Mouse (Mus musculus): ENCODE measurements around the gene Capns1. TPM values are rescaled to one million over a fixed set of nuclear protein-coding genes. Genes with fewer than 3 reads are reported as not detected.
"Not testable (repeated sequence)": the region's sequence is repeated elsewhere in the genome, so short reads cannot be mapped to it uniquely, and the experiment has no call there.

The Capns1 gene
- polyA plus RNA-seq, 1 experiment from 2014 or later = 36.2 TPM

DNA sequence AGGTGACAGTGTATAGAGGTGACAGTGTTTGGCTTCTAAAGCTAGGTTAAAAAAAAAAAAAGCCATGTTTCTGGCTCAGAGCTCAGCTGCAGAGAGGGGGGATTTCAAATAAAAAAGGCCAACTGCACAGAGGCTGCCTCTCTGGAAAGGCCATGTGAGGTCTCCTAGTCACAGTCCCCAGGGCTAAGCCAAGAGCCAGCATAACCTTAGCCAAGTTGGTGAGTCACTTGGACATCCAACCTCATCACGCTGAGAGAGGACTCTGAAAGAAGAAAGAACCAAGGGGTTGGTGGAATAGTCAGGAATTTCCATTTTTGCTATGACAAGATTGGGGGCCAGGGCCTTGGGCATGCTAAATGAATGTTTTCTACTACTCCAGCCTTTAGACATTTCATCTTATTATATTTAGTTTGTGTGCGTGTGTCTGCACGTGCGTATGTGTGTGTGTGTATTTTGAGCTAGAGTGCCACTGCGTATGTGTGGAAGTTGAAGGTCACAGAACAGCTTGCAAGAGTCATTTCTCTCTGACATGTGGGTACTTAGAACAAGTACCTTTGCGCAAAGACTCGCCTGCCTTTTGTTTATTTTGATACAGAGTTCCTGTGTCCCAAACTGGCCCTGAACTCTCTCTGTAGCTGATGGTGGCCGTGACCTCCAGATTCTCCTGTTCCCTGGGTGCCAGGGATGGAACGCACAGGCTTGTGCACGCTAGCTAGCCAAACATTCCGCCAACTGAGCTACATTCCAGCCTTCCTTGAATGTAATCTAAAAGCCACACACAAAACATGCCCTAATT, 4.5 kb upstream of the Capns1 start:
- Histone ChIP-seq H3K4me3 (replicated peaks) (no peak overlapping the region), H3K4me2 (no peak overlapping the region), H3K4me1 (replicated peaks) (peaks cover 19% of the 10 kb centered on the region), H3K27ac (replicated peaks) (no peak overlapping the region), H3K27me3 (no peaks in the 10 kb centered on the region), H3K9me3 (replicated peaks) (no peaks in the 10 kb centered on the region), H3K36me3 (replicated peaks) (no peaks in the 10 kb centered on the region), H3K9ac (no peak overlapping the region)
- 77% methylated on average over 11 of the region's 11 CpGs for WGBS (ENCODE audit: insufficient replicate concordance)
- ATAC-seq (ENCODE audit: insufficient read depth) = no peak

DNA sequence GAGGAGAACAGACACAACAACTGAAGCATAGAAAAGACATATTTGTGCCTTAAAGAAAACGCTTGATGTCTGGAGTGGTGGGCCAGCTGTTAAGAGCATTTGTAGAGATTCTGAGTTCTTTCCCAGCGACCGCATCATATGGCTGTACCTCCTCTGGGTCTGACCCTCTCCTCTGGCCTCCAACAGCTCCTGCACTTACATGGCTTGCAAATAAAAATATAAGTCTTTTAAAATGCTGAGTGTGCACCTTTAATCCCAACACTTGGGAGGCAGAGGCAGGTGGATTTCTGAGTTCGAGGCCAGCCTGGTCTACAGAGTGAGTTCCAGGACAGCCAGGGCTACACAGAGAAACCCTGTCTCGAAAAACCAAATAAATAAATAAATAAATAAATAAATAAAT, 2.0 kb upstream of the Capns1 start:
- WGBS (ENCODE audit: insufficient replicate concordance) = 69% methylated on average over 5 of the region's 5 CpGs

DNA sequence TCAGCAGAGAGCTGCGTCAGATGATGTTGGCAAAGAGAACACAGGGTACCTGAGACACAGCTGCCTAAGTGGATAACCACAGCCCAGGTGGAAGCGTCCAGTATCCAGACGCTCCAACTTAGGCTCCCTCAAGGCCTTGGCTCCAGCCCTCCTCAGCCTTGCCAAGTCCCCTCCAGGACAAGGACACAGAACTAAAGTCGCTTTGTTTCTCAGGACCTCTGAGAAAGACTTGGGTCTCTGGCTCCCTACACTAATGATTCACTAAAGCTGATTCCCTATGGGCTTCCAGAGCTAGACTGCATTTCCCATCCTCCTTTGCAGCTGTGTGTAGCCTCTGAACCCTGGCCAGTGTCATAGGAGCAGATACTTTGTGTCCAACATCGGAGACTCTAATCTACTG, 1.6 kb upstream of the Capns1 start:
- H3K4me3 ChIP-seq (replicated peaks) = no peak overlapping the region
- H3K9ac ChIP-seq = no peak overlapping the region
- no peak overlapping the region for H3K4me2 ChIP-seq
- H3K27me3 ChIP-seq = no peaks in the 10 kb centered on the region
- no peaks in the 10 kb centered on the region for H3K9me3 ChIP-seq (replicated peaks)
- peaks cover 35% of the 10 kb centered on the region for H3K4me1 ChIP-seq (replicated peaks)
- H3K36me3 ChIP-seq (replicated peaks) = no peaks in the 10 kb centered on the region
- no peak overlapping the region for H3K27ac ChIP-seq (replicated peaks)
- WGBS (ENCODE audit: insufficient replicate concordance) = 75% methylated on average over 5 of the region's 5 CpGs
- ATAC-seq (ENCODE audit: insufficient read depth) = no peak

More for the DNA sequence above, 2.0 kb upstream of the Capns1 start:
- ATAC-seq (ENCODE audit: insufficient read depth); H3K4me3 ChIP-seq (replicated peaks); H3K4me2 ChIP-seq; H3K9me3 ChIP-seq (replicated peaks); H3K27me3 ChIP-seq; H3K9ac ChIP-seq; H3K36me3 ChIP-seq (replicated peaks); H3K27ac ChIP-seq (replicated peaks): not testable (repeated sequence)
- H3K4me1 ChIP-seq (replicated peaks) = peaks cover 30% of the 10 kb centered on the region

DNA sequence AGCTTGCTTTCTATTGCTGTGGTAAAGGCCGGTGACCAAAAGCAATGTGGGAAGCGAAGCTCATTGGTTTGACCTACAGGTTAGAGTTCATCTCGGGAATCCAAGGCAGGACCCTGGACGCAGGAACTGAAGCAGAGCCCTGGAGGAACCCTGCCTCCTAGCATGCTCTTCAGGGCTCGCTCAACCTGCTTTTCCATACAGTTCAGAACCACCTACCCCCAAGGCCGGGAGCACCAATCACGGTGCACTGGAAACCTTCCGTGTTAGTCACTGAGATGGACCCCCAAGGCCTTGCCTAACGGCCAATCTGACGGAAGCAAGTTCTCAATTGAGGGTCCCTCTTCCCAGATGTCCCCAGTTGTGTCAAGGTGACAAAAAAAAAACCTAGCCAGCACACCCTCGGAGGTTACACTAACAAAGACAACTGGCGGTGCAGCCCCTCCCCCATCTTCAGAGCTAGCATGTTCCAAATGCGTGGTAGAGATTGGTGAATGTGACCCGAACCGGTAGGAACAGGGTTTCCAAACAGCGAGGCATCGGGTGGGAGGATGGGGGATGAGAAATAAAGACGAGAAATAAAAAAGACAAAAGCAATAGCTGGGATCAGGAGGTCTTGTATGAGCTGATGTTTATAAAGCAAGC, 1.0 kb upstream of the Capns1 start:
- Histone ChIP-seq H3K27me3 (no peaks in the 10 kb centered on the region), H3K4me1 (replicated peaks) (peaks cover 34% of the 10 kb centered on the region), H3K4me2 (no peak overlapping the region), H3K36me3 (replicated peaks) (no peaks in the 10 kb centered on the region), H3K9ac (no peak overlapping the region), H3K9me3 (replicated peaks) (no peaks in the 10 kb centered on the region), H3K27ac (replicated peaks) (no peak overlapping the region), H3K4me3 (replicated peaks) (no peak overlapping the region)
- ATAC-seq (ENCODE audit: insufficient read depth) = no peak
- WGBS (ENCODE audit: insufficient replicate concordance) = 64% methylated on average over 18 of the region's 18 CpGs

DNA sequence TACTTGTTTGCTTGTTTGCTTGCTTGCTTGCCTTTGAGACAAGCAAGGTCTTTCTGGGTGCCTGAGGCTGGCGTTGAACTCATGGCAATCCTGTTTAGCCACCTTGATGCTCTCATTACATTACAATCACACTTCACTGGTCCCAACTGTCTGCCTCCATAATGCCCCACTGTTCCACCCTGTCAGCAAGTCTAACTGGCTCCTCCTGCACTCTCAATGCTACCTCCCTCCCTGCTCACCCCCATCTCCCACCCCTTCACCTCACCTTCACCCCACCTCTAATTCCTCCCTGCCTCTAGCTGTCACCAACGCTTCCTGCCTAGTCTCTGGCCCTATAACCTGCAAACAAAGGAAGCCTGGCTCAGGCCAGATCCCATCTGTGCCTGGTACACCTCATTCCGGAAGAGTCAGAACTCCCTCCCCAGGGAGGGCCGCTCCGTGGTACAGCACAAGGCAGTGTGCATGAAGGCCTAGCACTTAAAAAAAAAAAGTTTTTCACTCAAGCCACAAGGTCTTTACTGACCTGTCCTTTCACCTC, 950 bp downstream of the Capns1 start:
- Histone ChIP-seq H3K9me3 (replicated peaks) (no peaks in the 10 kb centered on the region), H3K4me2 (no peak overlapping the region), H3K4me3 (replicated peaks) (no peak overlapping the region), H3K4me1 (replicated peaks) (peaks cover 45% of the 10 kb centered on the region), H3K27ac (replicated peaks) (no peak overlapping the region), H3K36me3 (replicated peaks) (peaks cover 1% of the 10 kb centered on the region; the same call in 1 of the 2 replicates), H3K27me3 (no peaks in the 10 kb centered on the region), H3K9ac (no peak overlapping the region)
- WGBS (ENCODE audit: insufficient replicate concordance) = 49% methylated on average over 5 of the region's 5 CpGs
- ATAC-seq (ENCODE audit: insufficient read depth) = no peak

DNA sequence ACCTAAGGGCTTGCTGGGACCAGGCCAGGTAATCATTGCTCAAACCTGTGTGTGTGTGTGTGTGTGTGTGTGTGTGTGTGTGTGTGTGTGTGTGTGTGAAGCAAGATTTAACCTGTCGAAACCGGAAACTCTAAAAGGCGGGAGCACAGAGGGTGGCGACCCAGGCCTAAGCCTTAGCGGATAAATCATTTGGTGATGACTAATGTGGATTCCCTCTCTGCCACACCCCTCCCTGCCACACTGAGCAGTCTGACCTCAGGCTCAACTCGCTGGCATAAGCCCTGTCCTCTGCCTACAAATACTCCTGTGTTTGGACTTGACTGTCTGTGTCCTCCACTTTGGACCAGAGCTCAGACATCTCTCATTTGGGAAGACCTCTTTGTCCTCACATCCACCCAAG, 2.4 kb downstream of the Capns1 start:
- no peak for ATAC-seq (ENCODE audit: insufficient read depth)
- peaks cover 16% of the 10 kb centered on the region for H3K36me3 ChIP-seq (replicated peaks)
- H3K27me3 ChIP-seq = no peaks in the 10 kb centered on the region
- 70% methylated on average over 6 of the region's 6 CpGs for WGBS (ENCODE audit: insufficient replicate concordance)
- H3K4me3 ChIP-seq (replicated peaks) = no peak overlapping the region
- H3K4me2 ChIP-seq = no peak overlapping the region
- no peak overlapping the region for H3K9ac ChIP-seq
- no peaks in the 10 kb centered on the region for H3K9me3 ChIP-seq (replicated peaks)
- 0 out of 2 replicates have a peak overlapping the region, but pooled peaks have one; percentile 8 for H3K27ac ChIP-seq (replicated peaks)
- peaks cover 46% of the 10 kb centered on the region for H3K4me1 ChIP-seq (replicated peaks)

DNA sequence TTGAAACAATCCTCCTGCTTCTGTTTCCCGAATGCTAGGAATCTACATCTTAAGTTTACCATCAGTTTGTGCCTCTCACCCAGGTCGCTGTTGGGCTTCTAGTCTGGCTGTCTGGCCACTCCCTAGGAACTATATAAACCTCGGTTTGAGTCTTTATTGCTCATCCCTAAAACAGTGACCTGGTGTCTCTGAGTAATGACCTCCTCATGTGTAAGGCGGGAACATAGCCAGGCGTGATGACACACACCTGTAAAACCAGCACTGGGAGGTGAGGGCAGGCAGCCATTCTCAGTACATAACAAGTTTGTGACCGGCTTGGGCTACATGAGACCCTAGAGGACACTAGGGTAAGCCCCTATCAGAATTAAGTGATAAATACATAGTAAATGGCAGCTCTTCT, 3.1 kb downstream of the Capns1 start:
- H3K27me3 ChIP-seq = no peaks in the 10 kb centered on the region
- WGBS (ENCODE audit: insufficient replicate concordance) = 67% methylated on average over 6 of the region's 6 CpGs
- H3K4me2 ChIP-seq = peak overlapping the region; percentile 88
- H3K4me1 ChIP-seq (replicated peaks) = peaks cover 46% of the 10 kb centered on the region
- H3K27ac ChIP-seq (replicated peaks) = peak overlapping the region; percentile 87; the same call in 1 of the 2 replicates
- no peaks in the 10 kb centered on the region for H3K9me3 ChIP-seq (replicated peaks)
- ATAC-seq (ENCODE audit: insufficient read depth) = no peak
- peaks cover 23% of the 10 kb centered on the region for H3K36me3 ChIP-seq (replicated peaks)
- peak overlapping the region; percentile 79 for H3K4me3 ChIP-seq (replicated peaks)
- H3K9ac ChIP-seq = peak overlapping the region; percentile 85; the same call in 1 of the 2 replicates

DNA sequence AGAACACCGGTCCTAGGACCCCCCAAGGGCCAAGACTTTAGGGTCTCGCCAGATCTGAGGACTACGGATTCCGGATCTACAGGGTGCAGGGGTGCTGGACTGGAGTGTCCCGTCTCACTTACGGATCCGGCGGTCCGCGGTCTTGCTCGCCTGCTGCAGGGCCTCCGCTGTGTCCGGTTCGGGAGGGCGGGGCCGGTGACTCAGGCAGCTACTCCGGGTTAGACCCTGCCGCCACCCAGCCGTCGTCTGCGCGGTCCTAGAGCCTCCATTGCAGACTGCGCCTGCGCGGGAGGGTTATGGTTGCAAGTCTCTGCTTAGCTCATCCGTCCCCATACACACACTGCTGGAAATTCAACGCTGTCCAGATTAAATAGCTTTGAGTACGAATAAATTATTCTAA, 3.7 kb downstream of the Capns1 start:
- peak; percentile 87 for ATAC-seq (ENCODE audit: insufficient read depth)
- WGBS (ENCODE audit: insufficient replicate concordance) = under 1% methylated on average over 28 of the region's 28 CpGs
- peaks cover 29% of the 10 kb centered on the region for H3K36me3 ChIP-seq (replicated peaks)
- H3K4me3 ChIP-seq (replicated peaks) = peak overlapping the region; percentile 79
- H3K9me3 ChIP-seq (replicated peaks) = no peaks in the 10 kb centered on the region
- H3K27ac ChIP-seq (replicated peaks) = peak overlapping the region; percentile 87
- H3K27me3 ChIP-seq = no peaks in the 10 kb centered on the region
- peak overlapping the region; percentile 85 for H3K9ac ChIP-seq
- peak overlapping the region; percentile 88 for H3K4me2 ChIP-seq
- H3K4me1 ChIP-seq (replicated peaks) = peaks cover 46% of the 10 kb centered on the region

DNA sequence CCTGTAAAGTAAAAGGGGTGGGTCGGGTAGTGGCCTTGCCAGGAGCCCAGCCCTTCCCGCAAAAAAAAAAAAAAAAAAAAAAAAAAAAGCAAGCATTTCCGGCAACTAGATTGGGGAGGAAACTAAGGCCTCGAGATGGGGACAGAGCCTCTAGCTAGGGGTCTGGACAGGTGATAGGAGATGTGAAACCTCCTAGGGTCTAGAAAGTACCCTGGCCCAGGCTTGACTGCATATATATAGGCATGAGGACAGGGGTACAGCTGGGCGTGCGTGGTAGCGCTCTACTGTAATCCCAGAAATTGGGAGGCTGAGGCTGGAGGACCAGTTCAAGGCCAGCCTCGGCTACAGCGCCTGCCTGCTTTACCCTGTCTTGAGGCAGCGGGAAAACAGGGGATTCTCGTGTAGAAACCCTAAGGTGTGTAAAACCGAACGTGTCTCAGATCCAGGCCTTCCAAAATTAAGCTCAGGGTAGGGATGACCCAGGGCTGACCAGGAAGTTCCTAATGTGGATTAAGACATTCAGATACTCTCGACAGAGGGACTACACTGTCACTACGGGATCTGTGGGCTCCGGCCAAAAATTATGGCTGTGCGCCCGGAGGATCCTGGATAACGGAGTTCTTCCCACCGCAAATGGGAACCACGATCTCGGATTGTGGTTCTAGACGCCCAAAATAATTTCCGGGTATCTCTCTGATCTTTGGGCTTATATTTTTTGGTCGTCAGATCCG, 4.3 kb downstream of the Capns1 start:
- H3K9me3 ChIP-seq (replicated peaks) = no peaks in the 10 kb centered on the region
- peak; percentile 41 for ATAC-seq (ENCODE audit: insufficient read depth)
- peak overlapping the region; percentile 87 for H3K27ac ChIP-seq (replicated peaks)
- peak overlapping the region; percentile 88 for H3K4me2 ChIP-seq
- under 1% methylated on average over 26 of the region's 26 CpGs for WGBS (ENCODE audit: insufficient replicate concordance)
- H3K4me3 ChIP-seq (replicated peaks) = peak overlapping the region; percentile 79
- no peaks in the 10 kb centered on the region for H3K27me3 ChIP-seq
- peaks cover 46% of the 10 kb centered on the region for H3K4me1 ChIP-seq (replicated peaks)
- H3K9ac ChIP-seq = peak overlapping the region; percentile 85
- H3K36me3 ChIP-seq (replicated peaks) = peaks cover 34% of the 10 kb centered on the region

DNA sequence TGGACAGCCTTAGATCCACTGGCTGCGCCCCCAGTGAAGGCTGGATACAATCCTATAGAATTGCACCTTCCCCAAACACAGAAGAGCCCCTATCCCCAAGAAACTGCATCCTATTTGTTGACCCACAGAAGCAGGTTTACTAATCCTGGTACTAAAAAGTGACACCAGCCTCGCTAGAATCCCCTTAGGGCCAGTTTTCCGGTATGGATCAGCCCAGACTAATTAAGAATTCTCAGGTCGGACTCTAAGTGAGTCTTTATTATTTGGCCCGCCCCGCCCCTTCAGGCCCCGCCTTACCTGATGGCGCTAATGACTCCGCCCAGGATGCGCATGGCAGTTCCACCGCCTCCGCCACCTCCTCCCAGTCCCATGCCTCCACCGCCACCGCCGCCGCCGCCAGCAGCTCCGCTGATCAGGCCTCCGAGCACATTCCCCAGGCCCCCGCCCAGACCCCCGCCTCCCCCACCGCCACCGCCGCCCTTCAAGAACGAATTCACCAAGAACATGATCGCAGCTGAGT, 5.0 kb downstream of the Capns1 start:
- Histone ChIP-seq H3K9ac (peak overlapping the region; percentile 85), H3K27me3 (no peaks in the 10 kb centered on the region), H3K4me2 (peak overlapping the region; percentile 88), H3K4me3 (replicated peaks) (peak overlapping the region; percentile 79), H3K9me3 (replicated peaks) (no peaks in the 10 kb centered on the region), H3K27ac (replicated peaks) (peak overlapping the region; percentile 87), H3K36me3 (replicated peaks) (peaks cover 40% of the 10 kb centered on the region), H3K4me1 (replicated peaks) (peaks cover 44% of the 10 kb centered on the region)
- ATAC-seq (ENCODE audit: insufficient read depth) = peak; percentile 74
- 2% methylated on average over 26 of the region's 26 CpGs for WGBS (ENCODE audit: insufficient replicate concordance)

All from liver, embryonic 15.5 days (tissue).